Mouse (Mus musculus) forebrain, embryonic 16.5 days (tissue): ENCODE measurements around the gene Troap. TPM values are rescaled to one million over a fixed set of nuclear protein-coding genes. Genes with fewer than 3 reads are reported as not detected.

ENCODE experiments used
- ATAC-seq: fragments of 200-750 bp; cut with Nextera tagmentation; 2 replicates; pipeline ENCODE4 v1.8.0; 2017; ENCODE audit warnings: mild to moderate bottlenecking, moderate library complexity
- H3K27ac ChIP-seq: fragments of 300-500 bp; sonication (generic); 2 replicates; pipeline ENCODE4 v1.5.1; 2014; ENCODE audit warnings: low read length, control low read depth
- H3K27me3 ChIP-seq: fragments of 300-500 bp; sonication (generic); replicated peaks from 2 replicates; pipeline ENCODE4 v1.6.1; 2014; ENCODE audit warnings: low read length; ENCODE audit not compliant: control insufficient read depth, insufficient read depth
- H3K36me3 ChIP-seq: fragments of 300-500 bp; sonication (generic); 2 replicates; pipeline ENCODE4 v1.6.1; 2014; ENCODE audit not compliant: control insufficient read depth, insufficient read depth
- H3K4me1 ChIP-seq: fragments of 300-500 bp; sonication (generic); replicated peaks from 2 replicates; pipeline ENCODE4 v1.6.1; 2014; ENCODE audit warnings: low read length; ENCODE audit not compliant: control insufficient read depth, insufficient read depth
- H3K4me2 ChIP-seq: fragments of 300-500 bp; sonication (generic); 2 replicates; pipeline ENCODE4 v1.6.1; 2014; ENCODE audit warnings: mild to moderate bottlenecking, low read length, control low read depth
- H3K4me3 ChIP-seq: fragments of 300-500 bp; sonication (generic); replicated peaks from 2 replicates; pipeline ENCODE4 v1.5.1; 2014; ENCODE audit warnings: mild to moderate bottlenecking, low read length, control low read depth
- H3K9ac ChIP-seq: fragments of 300-500 bp; sonication (generic); replicated peaks from 2 replicates; pipeline ENCODE4 v1.6.1; 2014; ENCODE audit warnings: low read depth, low read length, control low read depth
- H3K9me3 ChIP-seq: fragments of 300-500 bp; sonication (generic); 2 replicates; pipeline ENCODE4 v1.6.1; 2016; ENCODE audit warnings: low read length; ENCODE audit not compliant: control insufficient read depth
- WGBS: fragments of 180-500 bp; shearing (Covaris S2); extraction: QIAGEN DNeasy Blood & Tissue Kit; methylation state at CpG from one replicate; pipeline ENCODE4 v1.1.7; 2014; 5-methylcytosine and 5-hydroxymethylcytosine counted together
- polyA plus RNA-seq: library from polyadenylated mRNA; unstranded; fragments of >200 nt; fragmentation: Nextera tagmentation; extraction: Ambion mirVana; gene quantifications from 2 replicates; pipeline ENCODE4 v1.2.1, GENCODE M21; 2015

Gene Troap
- polyA plus RNA-seq, 1 experiment from 2014 or later = 15.9 TPM

DNA sequence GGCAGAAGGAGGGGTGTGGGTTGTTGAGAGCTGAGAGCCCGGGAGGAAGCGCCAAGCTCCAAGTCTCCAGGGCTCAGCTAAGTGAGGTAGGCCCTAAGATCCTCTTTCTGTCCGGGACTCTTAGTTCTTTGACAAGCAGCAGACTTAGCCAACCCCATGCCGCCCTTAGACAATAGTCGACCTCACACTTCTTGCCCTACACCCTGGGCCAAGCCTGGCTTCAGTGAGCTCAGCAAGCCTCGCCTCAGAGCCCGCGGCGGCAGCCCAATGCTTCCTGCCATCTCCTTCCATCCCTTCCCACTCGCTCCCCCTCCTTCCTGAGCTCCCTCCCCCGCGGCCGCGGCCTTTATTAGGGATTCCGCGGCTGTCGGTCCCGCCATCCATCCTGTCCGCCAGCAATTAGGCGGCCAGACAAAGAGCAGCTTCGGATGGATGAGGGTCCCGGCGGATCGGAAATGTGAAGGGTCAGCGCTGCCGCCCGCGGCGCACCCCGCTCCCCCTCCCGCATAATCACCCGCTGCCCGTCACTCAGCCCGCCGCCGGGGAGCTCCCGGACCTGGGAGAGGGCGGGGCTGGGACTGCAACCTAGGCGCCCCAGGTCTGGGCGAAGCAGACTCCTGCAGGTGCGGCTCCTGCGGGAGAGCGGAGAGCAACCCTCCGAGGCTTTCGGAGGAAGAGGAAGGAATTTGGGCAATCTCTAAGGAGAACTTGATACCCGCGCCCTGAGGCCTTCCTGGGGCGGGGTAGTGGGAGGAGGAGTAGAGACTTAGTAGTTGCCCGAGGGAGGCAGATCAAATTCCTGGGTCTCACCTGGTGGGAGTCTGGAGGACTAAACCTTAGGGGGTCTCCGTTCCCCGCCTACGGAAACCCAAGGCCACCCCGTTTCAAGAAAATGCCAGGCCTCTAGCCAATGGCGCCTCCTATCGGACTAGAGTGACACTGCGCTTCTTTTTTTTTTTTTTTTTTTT is 19.2 kb downstream of the Troap start:
- Histone ChIP-seq H3K36me3 (no peaks in the 10 kb centered on the region), H3K4me3 (peak overlapping the region; percentile 49), H3K4me2 (peak overlapping the region; percentile 86), H3K4me1 (peaks cover 44% of the 10 kb centered on the region), H3K9me3 (no peaks in the 10 kb centered on the region), H3K27me3 (peaks cover 28% of the 10 kb centered on the region), H3K9ac (peak overlapping the region; percentile 62), H3K27ac (peak overlapping the region; percentile 22; the same call in 1 of the 2 replicates)
- 1% methylated on average over 56 of the region's 56 CpGs for WGBS
- peak; percentile 51 for ATAC-seq

DNA sequence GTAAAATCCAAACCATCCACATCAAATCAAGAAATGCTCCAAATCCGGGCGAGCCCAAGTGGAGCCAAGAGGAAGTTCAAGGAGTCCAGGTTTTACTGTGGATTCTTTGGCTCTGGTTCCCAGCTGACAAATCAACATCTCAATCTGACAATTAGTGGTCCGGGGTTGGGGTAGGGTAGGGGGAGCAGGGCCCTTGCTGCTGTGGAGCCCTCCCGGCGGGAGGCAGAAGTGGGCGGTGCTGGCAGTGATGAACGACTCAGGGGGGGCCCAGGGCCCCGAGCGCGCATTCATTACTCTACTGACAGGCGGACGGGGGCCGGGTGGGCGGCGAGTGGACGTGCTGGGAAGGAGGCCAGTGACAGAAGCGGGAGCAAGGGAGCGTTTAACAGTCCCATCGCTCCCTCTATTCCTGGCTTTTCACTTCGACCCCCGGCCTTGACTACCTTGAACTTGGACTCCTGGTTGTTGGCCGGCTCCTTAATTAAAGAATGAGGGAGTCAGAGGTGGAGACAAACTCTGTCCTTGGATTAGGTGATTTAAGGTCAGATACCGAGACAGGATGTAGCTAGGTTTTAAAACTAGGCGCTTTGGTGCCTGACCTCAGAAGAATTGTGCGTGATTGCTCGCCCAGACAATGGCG is 20.4 kb downstream of the Troap start:
- H3K9ac ChIP-seq = no peak overlapping the region
- peak; percentile 54 for ATAC-seq
- H3K4me1 ChIP-seq = peaks cover 49% of the 10 kb centered on the region
- no peak overlapping the region for H3K4me3 ChIP-seq
- H3K4me2 ChIP-seq = peak overlapping the region; percentile 29
- H3K9me3 ChIP-seq = no peaks in the 10 kb centered on the region
- 2% methylated on average over 27 of the region's 27 CpGs for WGBS
- H3K27me3 ChIP-seq = peaks cover 24% of the 10 kb centered on the region
- H3K36me3 ChIP-seq = no peaks in the 10 kb centered on the region
- no peak overlapping the region for H3K27ac ChIP-seq

DNA sequence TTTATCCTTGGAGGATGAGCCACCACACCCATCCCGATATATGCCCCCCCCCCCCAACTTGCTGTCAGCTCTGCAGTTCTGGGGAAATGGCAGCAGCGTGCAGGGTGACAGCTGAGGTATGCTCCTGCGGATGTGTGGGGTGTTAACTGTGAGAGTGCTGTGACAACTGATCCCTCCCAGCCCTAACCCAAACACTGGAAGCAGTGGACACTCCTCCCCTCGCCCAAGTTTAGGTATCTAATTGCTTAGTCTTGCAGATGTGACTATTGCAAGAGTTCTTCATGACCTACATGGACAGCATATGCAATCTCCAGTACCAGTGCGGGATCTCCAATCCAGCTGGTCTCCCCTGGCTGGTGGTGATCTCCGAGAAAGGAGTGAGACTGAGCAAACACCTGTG is 21.0 kb downstream of the Troap start:
- no peak overlapping the region for H3K9ac ChIP-seq
- no peak overlapping the region for H3K4me3 ChIP-seq
- WGBS = 21% methylated on average over 6 of the region's 6 CpGs
- no peak overlapping the region for H3K27ac ChIP-seq
- no peaks in the 10 kb centered on the region for H3K36me3 ChIP-seq
- ATAC-seq = no peak
- peaks cover 23% of the 10 kb centered on the region for H3K27me3 ChIP-seq
- no peaks in the 10 kb centered on the region for H3K9me3 ChIP-seq
- H3K4me1 ChIP-seq = peaks cover 49% of the 10 kb centered on the region
- no peak overlapping the region for H3K4me2 ChIP-seq

DNA sequence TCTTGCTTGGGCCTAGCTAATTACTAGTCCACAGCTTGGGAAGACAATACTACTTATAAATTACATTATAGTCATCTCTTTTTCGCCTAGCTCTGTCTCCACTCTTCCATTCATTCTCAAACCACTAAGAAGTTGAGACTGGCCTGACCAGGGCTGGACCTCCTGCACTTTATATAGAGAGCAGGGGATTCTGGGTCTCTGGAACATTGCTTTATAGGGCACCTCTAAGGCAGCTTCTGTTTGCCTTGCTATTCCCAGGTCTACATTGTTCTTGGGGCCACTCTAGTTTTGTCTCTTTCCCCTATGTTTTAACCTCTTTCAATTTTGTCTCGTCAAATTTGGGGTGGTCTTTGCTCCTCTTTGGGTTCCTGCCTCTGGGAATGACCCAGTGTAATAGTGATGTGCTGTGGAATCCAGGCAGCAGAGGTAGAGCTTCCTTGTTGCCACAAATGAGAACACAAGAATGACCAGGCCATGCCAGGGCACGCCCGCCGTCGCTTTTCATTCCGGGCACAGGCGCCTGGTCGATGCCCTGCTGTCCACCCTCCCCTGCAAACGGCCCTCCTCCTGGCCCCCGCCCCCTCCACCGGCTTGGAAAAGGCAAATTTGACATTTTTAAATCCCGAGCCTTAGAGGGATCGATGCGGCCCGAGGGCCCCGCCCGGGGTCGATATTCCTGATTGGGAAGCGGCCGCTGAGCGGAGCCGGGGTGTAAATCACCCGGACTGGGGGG is 21.9 kb downstream of the Troap start:
- Histone ChIP-seq H3K4me2 (peak overlapping the region; percentile 56), H3K27ac (no peak overlapping the region), H3K36me3 (no peaks in the 10 kb centered on the region), H3K9ac (peak overlapping the region; percentile 14; the same call in 1 of the 2 replicates), H3K9me3 (no peaks in the 10 kb centered on the region), H3K4me1 (peaks cover 49% of the 10 kb centered on the region), H3K27me3 (peaks cover 23% of the 10 kb centered on the region), H3K4me3 (peak overlapping the region; percentile 34)
- WGBS = 8% methylated on average over 24 of the region's 24 CpGs
- no peak for ATAC-seq

DNA sequence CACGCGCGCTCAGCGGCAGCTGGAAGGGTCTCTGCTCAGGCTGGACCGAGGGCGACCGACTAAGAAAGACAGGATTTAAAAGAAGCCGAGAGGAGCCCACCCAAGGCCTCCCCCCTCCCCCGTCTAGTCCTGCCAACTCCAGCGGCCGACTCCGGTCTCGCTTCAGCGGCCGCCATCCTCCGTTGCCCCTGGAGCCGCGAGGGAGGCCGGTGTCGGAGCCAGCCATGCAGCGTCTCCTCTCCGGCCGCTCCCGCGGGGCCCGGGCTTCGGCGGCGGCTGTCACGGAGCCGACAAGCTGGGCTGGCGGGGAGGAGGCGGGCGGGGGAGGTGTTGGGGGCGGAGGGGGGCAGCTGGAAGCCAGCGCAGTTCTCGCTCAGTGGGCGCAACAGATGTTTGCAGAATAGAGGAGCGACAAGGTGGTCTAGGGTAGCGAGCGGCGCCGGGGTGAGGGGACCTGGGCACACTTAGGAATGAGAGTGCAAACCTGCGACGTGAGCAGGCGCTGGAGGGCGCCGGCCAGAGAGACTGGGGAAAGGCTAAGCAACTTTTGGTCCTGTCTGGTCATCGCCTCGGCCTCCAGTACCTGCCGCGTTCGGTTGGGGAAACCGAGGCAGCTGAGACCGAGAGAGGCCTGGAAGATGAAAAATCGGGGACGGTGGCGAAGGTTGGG is 22.6 kb downstream of the Troap start:
- no peak overlapping the region for H3K27ac ChIP-seq
- H3K27me3 ChIP-seq = peaks cover 23% of the 10 kb centered on the region
- under 1% methylated on average over 49 of the region's 58 CpGs for WGBS
- H3K36me3 ChIP-seq = no peaks in the 10 kb centered on the region
- ATAC-seq = no peak
- peaks cover 49% of the 10 kb centered on the region for H3K4me1 ChIP-seq
- H3K9me3 ChIP-seq = no peaks in the 10 kb centered on the region
- H3K4me2 ChIP-seq = peak overlapping the region; percentile 56
- H3K4me3 ChIP-seq = peak overlapping the region; percentile 34
- peak overlapping the region; percentile 14; the same call in 1 of the 2 replicates for H3K9ac ChIP-seq

DNA sequence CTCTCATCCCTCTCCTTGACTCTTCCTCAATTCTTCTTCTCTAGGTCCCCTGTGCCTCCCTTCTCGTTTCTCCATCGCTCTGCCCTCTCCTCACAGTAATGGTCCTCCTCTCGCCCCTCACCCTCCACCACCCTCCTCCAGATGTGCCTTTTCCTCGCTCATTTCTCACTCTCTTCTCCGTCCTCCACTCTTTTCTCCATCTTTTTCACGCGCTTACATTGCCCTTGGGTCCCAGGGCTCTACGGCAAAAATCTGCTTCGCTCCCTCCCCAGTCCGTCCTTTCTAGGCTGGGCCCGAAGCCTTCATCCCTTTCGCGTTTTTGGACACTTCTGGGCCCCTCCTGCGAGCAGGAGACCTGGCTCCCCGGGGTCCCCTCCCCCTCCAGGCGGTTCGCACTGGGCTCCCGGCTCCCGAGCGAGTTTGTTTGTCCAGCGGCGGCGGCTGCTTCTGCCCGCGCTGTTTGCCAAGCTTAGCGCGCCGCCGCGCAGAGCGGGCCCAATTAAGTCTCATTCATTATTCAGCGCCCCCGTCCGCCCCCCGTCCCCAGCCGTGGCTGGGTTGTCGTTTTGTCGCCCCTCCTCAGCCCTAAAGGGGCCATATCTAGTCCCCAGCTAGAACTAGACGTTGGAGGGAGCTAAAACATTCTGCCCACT is 23.6 kb downstream of the Troap start:
- ATAC-seq = peak; percentile 38; the same call in 1 of the 2 replicates
- H3K4me2 ChIP-seq = peak overlapping the region; percentile 56
- H3K27me3 ChIP-seq = peaks cover 23% of the 10 kb centered on the region
- no peaks in the 10 kb centered on the region for H3K9me3 ChIP-seq
- no peak overlapping the region for H3K27ac ChIP-seq
- peak overlapping the region; percentile 34 for H3K4me3 ChIP-seq
- H3K4me1 ChIP-seq = peaks cover 49% of the 10 kb centered on the region
- peak overlapping the region; percentile 7; the same call in 1 of the 2 replicates for H3K9ac ChIP-seq
- WGBS = under 1% methylated on average over 39 of the region's 39 CpGs
- no peaks in the 10 kb centered on the region for H3K36me3 ChIP-seq

DNA sequence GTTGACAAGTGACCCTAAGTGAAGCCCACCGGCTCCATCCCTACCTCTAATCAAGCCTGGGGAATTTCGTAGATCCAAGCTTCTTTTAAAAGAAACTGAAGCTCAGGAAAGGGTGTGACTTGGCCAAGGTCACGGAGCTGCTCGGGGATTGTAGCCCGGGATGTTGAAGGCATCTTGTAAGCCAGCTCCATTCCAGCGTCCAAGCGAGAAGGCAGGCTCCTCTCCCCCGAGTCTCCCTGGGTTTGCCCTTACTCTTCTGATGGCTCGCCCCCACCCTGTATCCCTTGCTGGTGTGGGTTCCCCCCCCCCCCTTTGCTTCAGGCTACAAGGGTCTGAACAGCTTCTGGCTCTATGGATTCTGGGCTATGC is 24.1 kb downstream of the Troap start:
- no peak for ATAC-seq
- Histone ChIP-seq H3K4me3 (peak overlapping the region; percentile 34), H3K27ac (no peak overlapping the region), H3K36me3 (no peaks in the 10 kb centered on the region), H3K27me3 (peaks cover 23% of the 10 kb centered on the region), H3K9me3 (no peaks in the 10 kb centered on the region), H3K9ac (no peak overlapping the region), H3K4me1 (peaks cover 44% of the 10 kb centered on the region), H3K4me2 (peak overlapping the region; percentile 56)
- under 1% methylated on average over 9 of the region's 9 CpGs for WGBS

DNA sequence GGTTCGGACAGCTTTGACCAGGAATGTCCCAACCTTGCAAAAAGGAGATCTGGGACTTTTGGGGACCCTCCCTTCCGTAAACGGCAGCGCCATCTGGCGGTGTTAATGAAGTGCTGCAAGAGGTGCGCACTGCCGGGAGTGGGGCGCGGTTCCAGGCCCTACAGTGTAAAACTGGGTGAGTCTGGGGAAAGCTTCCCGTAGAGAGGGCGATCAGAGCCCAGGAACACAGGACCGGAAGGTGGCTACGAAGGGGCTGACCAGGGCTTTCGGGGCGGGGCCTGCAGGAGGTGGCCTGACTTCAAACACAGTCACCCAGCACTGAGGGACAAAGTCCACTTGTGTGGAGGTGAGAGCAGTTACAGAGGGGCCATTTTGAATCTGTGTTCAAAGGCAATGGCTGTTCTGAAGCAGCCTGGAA is 24.8 kb downstream of the Troap start:
- H3K9me3 ChIP-seq = no peaks in the 10 kb centered on the region
- ATAC-seq = 0 out of 2 replicates have a peak, but pooled peaks have one; percentile 15
- no peak overlapping the region for H3K4me3 ChIP-seq
- no peaks in the 10 kb centered on the region for H3K36me3 ChIP-seq
- H3K27ac ChIP-seq = no peak overlapping the region
- under 1% methylated on average over 15 of the region's 15 CpGs for WGBS
- peaks cover 38% of the 10 kb centered on the region for H3K4me1 ChIP-seq
- 0 out of 2 replicates have a peak overlapping the region, but pooled peaks have one; percentile 10 for H3K9ac ChIP-seq
- peaks cover 23% of the 10 kb centered on the region for H3K27me3 ChIP-seq
- H3K4me2 ChIP-seq = peak overlapping the region; percentile 4; the same call in 1 of the 2 replicates
